Mouse (Mus musculus) hematopoietic multipotent progenitor cell, adult 10-12 weeks (in vitro differentiated cells): Measurements from ENCODE around the gene Zbtb33. TPM values are rescaled to one million over a fixed set of nuclear protein-coding genes. Genes with fewer than 3 reads are reported as not detected.

Experiments used
- polyA plus RNA-seq: library from polyadenylated mRNA; stranded (reverse); fragments of >175 nt; gene quantifications from 2 replicates; pipeline ENCODE4 v1.2.3, GENCODE M21; 2012; ENCODE audit warnings: low replicate concordance

Zbtb33 gene
- 3.6 and 4.1 TPM in 2 replicates for polyA plus RNA-seq

GRCm38 (mm10) chrX:38189552-38190457 is at the start of gene Zbtb33:
Gene Zbtb33 (plus strand): TSS chrX:38189793.

Other genes with a start within 250 kb of the Zbtb33 start
- not detected in 2 replicates for gene Btg1-ps1, start 171.0 kb upstream of the Zbtb33 start, polyA plus RNA-seq
- gene Btg1-ps2, start 146.7 kb upstream of the Zbtb33 start, polyA plus RNA-seq = not detected in 2 replicates
- gene Rhox10, start 123.3 kb upstream of the Zbtb33 start, polyA plus RNA-seq = not detected in 2 replicates
- not detected in 2 replicates for gene Rhox11, start 104.7 kb upstream of the Zbtb33 start, polyA plus RNA-seq
- not detected in 2 replicates for gene Rhox12, start 78.9 kb upstream of the Zbtb33 start, polyA plus RNA-seq
- not detected in 2 replicates for gene Rhox13, start 68.6 kb upstream of the Zbtb33 start, polyA plus RNA-seq
- 0.08 TPM in 1 of 2 replicates, not detected in the other for gene Tmem255a, start 62.6 kb downstream of the Zbtb33 start, polyA plus RNA-seq
- gene Atp1b4, start 126.4 kb downstream of the Zbtb33 start, polyA plus RNA-seq = not detected in 2 replicates